Mouse (Mus musculus): ENCODE results near the gene Mfsd11. TPM values are rescaled to one million over a fixed set of nuclear protein-coding genes. Genes with fewer than 3 reads are reported as not detected.
A peak's percentile ranks its signal among the peaks of the same experiment; 100 is the strongest.
"Not testable (repeated sequence)": the region's sequence is repeated elsewhere in the genome, so short reads cannot be mapped to it uniquely, and the experiment has no call there.

Mfsd11 gene
- polyA plus RNA-seq, 1 experiment from 2014 or later = 43.9 TPM

GRCm38 (mm10) chr11:116902588-116902987 is 50.3 kb downstream of the Mfsd11 start:
- not testable (repeated sequence) for H3K9ac ChIP-seq (ENCODE audit: low read depth, low read length); ATAC-seq (ENCODE audit: low read depth); H3K4me1 ChIP-seq (ENCODE audit: control insufficient read depth, insufficient read depth, low read length); H3K27ac ChIP-seq (replicated peaks; ENCODE audit: low read depth, low read length); H3K4me3 ChIP-seq (ENCODE audit: low read depth, low read length); H3K36me3 ChIP-seq (ENCODE audit: control insufficient read depth, insufficient read depth, low read length); DNase-seq (ENCODE audit: low spot score); H3K4me2 ChIP-seq (ENCODE audit: low read depth, low read length); H3K9me3 ChIP-seq (ENCODE audit: control insufficient read depth, low read length)
- WGBS = 89% methylated on average over 10 of the region's 10 CpGs
- peaks cover 10% of the 10 kb centered on the region for H3K27me3 ChIP-seq (replicated peaks; ENCODE audit: control insufficient read depth, insufficient read depth, low read length)

GRCm38 (mm10) chr11:116905741-116906456 is 53.7 kb downstream of the Mfsd11 start:
- 0 out of 2 replicates have a peak, but pooled peaks have one; percentile 47 for ATAC-seq (ENCODE audit: low read depth)
- no peak for DNase-seq (ENCODE audit: low spot score)
- no peak overlapping the region for H3K9ac ChIP-seq (ENCODE audit: low read depth, low read length)

DNA sequence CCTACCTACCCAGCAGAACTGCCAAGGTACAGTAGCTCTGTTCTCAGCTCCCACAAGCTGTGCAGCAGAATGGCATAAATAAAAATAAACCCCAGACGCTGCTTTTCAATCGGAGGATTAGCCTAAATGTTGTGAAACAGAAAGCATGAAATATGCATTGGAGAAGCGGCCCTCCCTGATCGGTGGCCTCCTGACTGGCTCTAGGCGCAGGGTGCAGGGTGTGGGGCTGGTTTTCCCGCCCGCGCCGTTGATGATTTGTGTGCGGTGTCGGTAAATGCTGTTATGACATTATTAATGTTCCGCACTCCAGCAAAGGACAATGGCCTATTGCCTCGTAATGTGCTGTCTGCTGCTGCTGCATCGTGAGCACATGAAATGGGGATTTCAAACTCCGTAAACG is 61.3 kb downstream of the Mfsd11 start:
- Histone ChIP-seq H3K27me3 (replicated peaks; ENCODE audit: control insufficient read depth, insufficient read depth, low read length) (peaks cover 27% of the 10 kb centered on the region), H3K9me3 (ENCODE audit: control insufficient read depth, low read length) (no peaks in the 10 kb centered on the region), H3K4me1 (ENCODE audit: control insufficient read depth, insufficient read depth, low read length) (no peaks in the 10 kb centered on the region), H3K27ac (replicated peaks; ENCODE audit: low read depth, low read length) (no peak overlapping the region), H3K36me3 (ENCODE audit: control insufficient read depth, insufficient read depth, low read length) (no peaks in the 10 kb centered on the region), H3K4me2 (ENCODE audit: low read depth, low read length) (no peak overlapping the region), H3K9ac (ENCODE audit: low read depth, low read length) (no peak overlapping the region), H3K4me3 (ENCODE audit: low read depth, low read length) (no peak overlapping the region)
- ATAC-seq (ENCODE audit: low read depth) = no peak
- no peak for DNase-seq (ENCODE audit: low spot score)
- 62% methylated on average over 16 of the region's 16 CpGs for WGBS

More at GRCm38 (mm10) chr11:116905741-116906456, 53.7 kb downstream of the Mfsd11 start:
- Histone ChIP-seq H3K4me3 (ENCODE audit: low read depth, low read length) (peak overlapping the region; percentile 27), H3K9me3 (ENCODE audit: control insufficient read depth, low read length) (no peaks in the 10 kb centered on the region), H3K4me1 (ENCODE audit: control insufficient read depth, insufficient read depth, low read length) (no peaks in the 10 kb centered on the region), H3K27me3 (replicated peaks; ENCODE audit: control insufficient read depth, insufficient read depth, low read length) (peaks cover 10% of the 10 kb centered on the region), H3K27ac (replicated peaks; ENCODE audit: low read depth, low read length) (no peak overlapping the region), H3K4me2 (ENCODE audit: low read depth, low read length) (peak overlapping the region; percentile 51), H3K36me3 (ENCODE audit: control insufficient read depth, insufficient read depth, low read length) (no peaks in the 10 kb centered on the region)
- WGBS = 6% methylated on average over 22 of the region's 23 CpGs

GRCm38 (mm10) chr11:116914267-116914885 is 62.1 kb downstream of the Mfsd11 start:
- H3K9ac ChIP-seq (ENCODE audit: low read depth, low read length) = no peak overlapping the region
- no peak overlapping the region for H3K4me3 ChIP-seq (ENCODE audit: low read depth, low read length)
- no peak overlapping the region for H3K4me2 ChIP-seq (ENCODE audit: low read depth, low read length)
- H3K4me1 ChIP-seq (ENCODE audit: control insufficient read depth, insufficient read depth, low read length) = no peaks in the 10 kb centered on the region; the same call in 1 of the 2 replicates
- no peak for ATAC-seq (ENCODE audit: low read depth)
- no peak for DNase-seq (ENCODE audit: low spot score)
- H3K27ac ChIP-seq (replicated peaks; ENCODE audit: low read depth, low read length) = no peak overlapping the region
- 69% methylated on average over 5 of the region's 5 CpGs for WGBS
- H3K27me3 ChIP-seq (replicated peaks; ENCODE audit: control insufficient read depth, insufficient read depth, low read length) = peaks cover 33% of the 10 kb centered on the region
- no peaks in the 10 kb centered on the region for H3K36me3 ChIP-seq (ENCODE audit: control insufficient read depth, insufficient read depth, low read length)
- H3K9me3 ChIP-seq (ENCODE audit: control insufficient read depth, low read length) = no peaks in the 10 kb centered on the region

- Histone ChIP-seq H3K4me3 (ENCODE audit: low read depth, low read length) (no peak overlapping the region), H3K4me2 (ENCODE audit: low read depth, low read length) (no peak overlapping the region), H3K9me3 (ENCODE audit: control insufficient read depth, low read length) (no peaks in the 10 kb centered on the region), H3K27me3 (replicated peaks; ENCODE audit: control insufficient read depth, insufficient read depth, low read length) (peaks cover 42% of the 10 kb centered on the region), H3K9ac (ENCODE audit: low read depth, low read length) (no peak overlapping the region), H3K4me1 (ENCODE audit: control insufficient read depth, insufficient read depth, low read length) (no peaks in the 10 kb centered on the region; the same call in 1 of the 2 replicates), H3K27ac (replicated peaks; ENCODE audit: low read depth, low read length) (no peak overlapping the region), H3K36me3 (ENCODE audit: control insufficient read depth, insufficient read depth, low read length) (no peaks in the 10 kb centered on the region)
- ATAC-seq (ENCODE audit: low read depth) (no peak), DNase-seq (ENCODE audit: low spot score) (no peak)
- 95% methylated on average over 3 of the region's 3 CpGs for WGBS
Measured at GRCm38 (mm10) chr11:116915241-116915640, 63.0 kb downstream of the Mfsd11 start.

DNA sequence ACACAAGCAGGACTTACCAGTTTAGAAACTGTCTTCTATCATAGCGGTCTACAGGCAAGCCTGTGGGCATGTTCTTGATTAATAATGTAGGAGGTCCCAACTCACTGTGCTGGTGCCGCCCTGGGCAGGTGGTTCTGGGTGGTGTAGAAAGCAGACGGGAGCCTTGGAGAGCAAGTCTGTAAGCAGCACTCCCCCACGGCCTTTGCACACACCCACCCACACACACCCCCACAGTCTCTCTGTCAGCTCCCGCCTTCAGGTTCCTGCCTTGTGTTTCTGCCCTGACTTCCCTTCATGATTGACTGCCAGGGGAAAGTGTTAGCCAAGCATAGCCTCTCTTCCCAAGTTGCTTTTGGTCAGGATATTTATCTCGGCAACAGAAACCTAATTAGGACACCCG is 65.1 kb downstream of the Mfsd11 start:
- DNase-seq (ENCODE audit: low spot score) (no peak), ATAC-seq (ENCODE audit: low read depth) (no peak)
- Histone ChIP-seq H3K4me3 (ENCODE audit: low read depth, low read length) (no peak overlapping the region), H3K9me3 (ENCODE audit: control insufficient read depth, low read length) (no peaks in the 10 kb centered on the region), H3K36me3 (ENCODE audit: control insufficient read depth, insufficient read depth, low read length) (no peaks in the 10 kb centered on the region), H3K27me3 (replicated peaks; ENCODE audit: control insufficient read depth, insufficient read depth, low read length) (peaks cover 45% of the 10 kb centered on the region), H3K4me2 (ENCODE audit: low read depth, low read length) (no peak overlapping the region), H3K27ac (replicated peaks; ENCODE audit: low read depth, low read length) (no peak overlapping the region), H3K4me1 (ENCODE audit: control insufficient read depth, insufficient read depth, low read length) (no peaks in the 10 kb centered on the region; the same call in 1 of the 2 replicates), H3K9ac (ENCODE audit: low read depth, low read length) (no peak overlapping the region)
- WGBS = 49% methylated on average over 7 of the region's 7 CpGs

- Histone ChIP-seq H3K4me2 (ENCODE audit: low read depth, low read length) (peak within 1 kb of the TSS; percentile 99), H3K36me3 (ENCODE audit: control insufficient read depth, insufficient read depth, low read length) (no peaks in the 10 kb centered on the region), H3K4me3 (ENCODE audit: low read depth, low read length) (peak within 1 kb of the TSS; percentile 68), H3K27me3 (replicated peaks; ENCODE audit: control insufficient read depth, insufficient read depth, low read length) (peaks cover 45% of the 10 kb centered on the region), H3K27ac (replicated peaks; ENCODE audit: low read depth, low read length) (no peak within 1 kb of the TSS), H3K9me3 (ENCODE audit: control insufficient read depth, low read length) (no peaks in the 10 kb centered on the region), H3K4me1 (ENCODE audit: control insufficient read depth, insufficient read depth, low read length) (no peaks in the 10 kb centered on the region; the same call in 1 of the 2 replicates), H3K9ac (ENCODE audit: low read depth, low read length) (peak within 1 kb of the TSS; percentile 76)
- 6% methylated on average over 7 of the region's 90 CpGs for WGBS
- DNase-seq (ENCODE audit: low spot score) (peak; percentile 85), ATAC-seq (ENCODE audit: low read depth) (peak; percentile 94)
Measured at GRCm38 (mm10) chr11:116918323-116919185, 66.3 kb downstream of the Mfsd11 start, which contains the start of gene Mgat5b. Gene Mgat5b (plus strand): TSS chr11:116918863.

DNA sequence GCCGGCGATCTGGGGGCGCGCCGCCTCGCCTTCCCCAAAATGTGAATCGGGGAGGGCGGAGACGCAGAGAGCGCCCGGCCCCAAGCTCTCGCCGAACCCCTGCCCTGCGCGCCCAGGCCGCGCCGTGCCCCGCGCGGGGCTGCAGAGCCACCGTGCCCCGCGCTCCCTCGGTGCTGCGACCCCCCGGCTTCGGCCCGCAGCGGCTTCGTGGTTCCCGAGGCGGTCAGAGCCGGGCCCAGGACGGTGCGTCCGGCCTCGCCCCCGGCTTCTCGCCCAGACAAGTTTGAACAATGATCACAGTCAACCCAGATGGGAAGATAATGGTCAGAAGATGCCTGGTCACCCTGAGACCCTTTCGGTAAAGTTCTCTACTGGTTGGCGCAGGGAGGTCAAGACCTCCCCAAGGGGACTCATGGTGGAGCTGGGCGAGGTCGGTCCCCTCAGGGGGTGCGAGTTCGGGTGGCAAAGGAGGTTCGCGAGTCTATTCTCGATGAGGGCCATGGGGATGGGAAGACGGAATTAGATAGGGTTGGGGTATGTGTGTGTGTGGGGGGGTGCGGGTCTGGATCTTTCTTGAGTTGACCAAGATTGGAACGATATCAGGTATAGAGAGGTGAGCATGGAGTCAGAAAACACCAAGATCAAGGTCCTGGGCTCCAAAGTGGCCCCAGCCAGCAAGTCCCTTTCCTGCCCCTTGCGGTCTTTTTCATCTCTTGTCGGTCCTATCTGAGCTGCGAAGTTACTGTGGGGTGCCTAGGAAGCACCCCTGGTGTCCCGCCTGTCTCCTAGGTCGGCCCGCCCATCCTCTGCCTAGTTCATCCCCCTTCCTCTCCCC is 67.2 kb downstream of the Mfsd11 start:
- DNase-seq (ENCODE audit: low spot score) (no peak), ATAC-seq (ENCODE audit: low read depth) (peak; percentile 24)
- no peaks in the 10 kb centered on the region for H3K36me3 ChIP-seq (ENCODE audit: control insufficient read depth, insufficient read depth, low read length)
- H3K9ac ChIP-seq (ENCODE audit: low read depth, low read length) = peak overlapping the region; percentile 76
- H3K4me1 ChIP-seq (ENCODE audit: control insufficient read depth, insufficient read depth, low read length) = peaks cover 4% of the 10 kb centered on the region
- no peak overlapping the region for H3K27ac ChIP-seq (replicated peaks; ENCODE audit: low read depth, low read length)
- peak overlapping the region; percentile 68 for H3K4me3 ChIP-seq (ENCODE audit: low read depth, low read length)
- H3K9me3 ChIP-seq (ENCODE audit: control insufficient read depth, low read length) = no peaks in the 10 kb centered on the region
- peak overlapping the region; percentile 99 for H3K4me2 ChIP-seq (ENCODE audit: low read depth, low read length)
- 3% methylated on average over 31 of the region's 58 CpGs for WGBS
- H3K27me3 ChIP-seq (replicated peaks; ENCODE audit: control insufficient read depth, insufficient read depth, low read length) = peaks cover 45% of the 10 kb centered on the region
